Mouse (Mus musculus) cortical plate, adult 2 months (tissue): ENCODE data around the gene Akt1.

Source experiments
- CTCF ChIP-seq: fragments of 200-500 bp; IDR thresholded peaks from 2 replicates; pipeline ENCODE4 v1.5.1; 2011; ENCODE audit warnings: mild to moderate bottlenecking, control low read depth, low read length; ENCODE audit not compliant: insufficient read depth; ENCODE audit errors: extremely low read depth
- POLR2A ChIP-seq: fragments of 200-500 bp; IDR thresholded peaks from 2 replicates; pipeline ENCODE4 v1.6.1; 2011; ENCODE audit warnings: mild to moderate bottlenecking, low read length, control low read depth; ENCODE audit not compliant: insufficient read depth; ENCODE audit errors: extremely low read depth

- TF ChIP-seq CTCF (no peak), POLR2A (no peak)
These were observed 11.0 kb downstream of the Akt1 start for GRCm38 (mm10) chr12:112663716-112664115.
